Mouse (Mus musculus) A20 (cell line): ENCODE results near the gene Caln1.
A peak's percentile ranks its signal among the peaks of the same experiment; 100 is the strongest.

Experiments
- DNase-seq: peaks from one replicate; pipeline ENCODE4 v3.0.0-alpha.2; 2011; ENCODE audit warnings: low read depth, low spot score

Caln1 gene

DNA sequence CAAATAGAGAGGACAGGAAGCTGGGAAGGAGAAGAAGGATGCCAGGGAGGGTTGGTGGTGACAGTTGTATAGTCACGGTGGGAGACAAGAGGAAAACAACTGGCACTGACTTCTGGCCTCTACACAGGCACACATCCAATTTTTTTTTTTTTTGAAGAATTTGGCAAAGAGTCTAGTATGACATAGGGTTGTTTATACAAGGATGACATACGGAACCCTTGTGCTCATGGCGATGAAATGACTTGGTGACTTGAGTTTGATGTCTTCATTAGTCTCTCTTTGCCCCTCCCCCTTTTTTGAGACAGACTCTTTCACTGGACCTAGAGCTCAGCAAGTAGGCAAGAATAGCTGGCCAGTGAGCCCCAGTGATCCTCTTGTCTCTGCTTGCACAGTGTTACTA lies 322.1 kb downstream of the Caln1 start:
- DNase-seq, result no peak

DNA sequence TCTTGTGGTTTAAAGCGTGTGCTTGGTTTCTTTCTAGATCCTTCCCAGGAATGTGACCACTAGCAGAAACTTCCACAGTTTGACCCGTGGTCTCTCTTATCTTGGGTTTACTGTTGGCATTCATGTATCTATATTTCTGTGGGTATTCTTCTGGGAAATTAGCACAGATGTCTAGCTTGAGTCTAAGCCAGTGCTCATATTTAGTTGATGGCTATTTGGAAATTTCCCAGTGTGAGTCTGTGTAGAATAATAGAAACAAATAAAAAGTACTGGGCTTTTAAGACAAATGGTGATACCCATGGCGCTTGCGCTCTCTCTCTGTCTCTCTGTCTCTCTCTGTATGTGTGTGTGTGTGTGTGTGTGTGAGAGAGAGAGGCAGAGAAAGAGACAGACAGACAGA lies 330.2 kb downstream of the Caln1 start:
- DNase-seq, result no peak

DNA sequence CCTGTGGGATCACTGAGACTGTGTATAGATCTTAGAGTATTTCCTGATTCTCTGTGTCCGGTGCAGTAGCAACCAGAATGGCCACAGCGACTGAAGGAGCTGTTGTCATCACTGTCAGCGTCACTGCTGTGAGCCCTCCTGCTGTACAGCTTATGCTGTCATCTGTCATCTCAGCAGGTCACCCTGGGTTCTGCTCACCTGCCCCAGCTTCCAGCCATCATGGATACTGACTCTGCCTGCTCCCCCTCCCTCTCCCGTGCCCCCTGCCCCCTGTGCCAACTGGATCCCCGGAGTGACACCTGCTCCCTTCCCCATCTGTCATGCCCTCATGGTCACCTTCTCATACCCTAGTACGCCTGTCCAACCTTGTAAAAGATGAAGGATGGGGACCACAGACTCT lies 332.5 kb downstream of the Caln1 start:
- DNase-seq, result no peak

DNA sequence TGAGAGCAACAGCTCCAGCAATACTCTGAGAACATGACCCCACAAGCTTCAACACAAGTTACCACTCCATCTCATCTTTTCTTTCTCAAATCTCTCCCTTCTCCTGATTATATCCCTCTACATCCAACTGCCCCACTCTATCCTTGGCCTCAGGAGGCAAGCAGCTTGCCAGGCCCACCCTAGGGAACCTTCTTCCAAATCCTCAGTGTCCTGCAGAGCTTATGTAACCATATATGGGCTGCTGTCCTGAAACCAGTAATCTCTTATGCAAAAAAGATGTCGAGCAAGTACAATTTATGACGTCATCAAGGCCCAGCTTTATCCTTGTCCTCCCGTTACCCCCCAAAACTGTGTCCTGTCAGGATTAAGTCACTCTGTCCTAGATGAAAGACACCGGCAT lies 333.1 kb downstream of the Caln1 start:
- DNase-seq, result no peak

DNA sequence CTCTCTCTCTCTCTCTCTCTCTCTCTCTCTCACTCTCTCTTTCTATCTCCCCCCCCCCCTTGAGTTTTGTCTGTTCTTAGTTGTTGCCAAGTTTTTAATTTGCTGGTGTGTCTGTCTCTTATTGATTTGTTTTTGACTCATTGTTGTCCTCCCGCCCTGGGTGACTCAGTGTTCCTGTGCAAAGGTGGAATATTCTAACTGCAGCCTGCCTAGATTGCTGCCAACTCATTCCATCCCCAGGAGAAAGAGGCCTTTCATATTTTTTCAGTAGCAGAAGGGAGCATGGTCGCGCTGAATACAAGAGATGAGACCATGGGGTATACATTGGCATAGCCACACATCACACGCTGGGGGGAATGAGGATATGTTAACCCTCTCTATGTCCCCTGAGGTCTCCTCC lies 335.6 kb downstream of the Caln1 start:
- DNase-seq, result no peak

DNA sequence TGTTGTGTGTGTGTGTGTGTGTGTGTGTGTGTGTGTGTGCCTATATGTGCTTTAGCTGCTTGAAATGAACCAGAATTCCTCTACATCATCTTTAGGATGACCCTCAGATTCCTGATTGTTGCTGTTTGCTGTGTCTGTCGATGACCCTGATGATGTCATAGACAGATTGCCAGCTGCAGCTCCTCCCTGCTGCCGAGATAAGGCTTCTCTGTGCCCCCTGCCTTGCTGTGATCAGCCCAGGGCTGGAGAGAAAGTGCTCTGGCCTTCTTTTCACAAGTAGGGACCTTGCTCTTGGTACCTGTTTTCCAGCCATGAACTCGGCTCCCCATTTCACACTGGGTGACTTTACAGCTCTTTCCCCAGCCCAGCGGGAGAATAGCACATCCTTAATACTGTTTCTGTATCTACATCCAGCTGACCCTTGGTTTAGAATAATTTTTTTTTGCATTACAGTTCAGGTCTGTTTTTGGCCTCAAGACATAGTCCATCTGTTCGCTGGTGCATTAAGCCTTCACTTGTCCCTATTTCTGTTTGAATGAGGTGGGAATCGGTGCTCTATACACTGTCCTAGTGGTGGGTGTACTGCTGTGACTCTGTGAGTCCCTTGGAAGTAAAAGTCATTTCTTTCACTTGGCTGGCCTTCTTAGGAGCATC lies 337.1 kb downstream of the Caln1 start:
- no peak for DNase-seq

DNA sequence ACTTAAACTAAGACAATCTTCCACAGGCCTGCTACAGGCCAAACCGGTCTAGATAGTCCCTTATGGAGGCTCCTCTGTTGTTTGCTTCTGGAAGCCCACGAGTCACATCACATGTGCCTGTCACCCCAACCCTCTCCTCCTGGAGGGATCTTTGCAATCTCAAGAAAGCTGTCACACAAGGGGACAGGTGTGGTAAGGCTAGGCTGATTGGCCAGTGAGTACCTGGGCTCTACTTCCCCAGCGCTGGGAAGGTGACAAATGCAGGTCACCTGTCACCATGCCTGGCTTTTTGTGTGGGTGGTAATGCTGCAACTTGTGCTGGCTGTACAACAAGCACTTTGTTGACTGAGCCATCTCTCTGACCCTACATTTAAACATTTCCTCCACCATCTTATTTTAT lies 338.5 kb downstream of the Caln1 start:
- DNase-seq, result no peak

DNA sequence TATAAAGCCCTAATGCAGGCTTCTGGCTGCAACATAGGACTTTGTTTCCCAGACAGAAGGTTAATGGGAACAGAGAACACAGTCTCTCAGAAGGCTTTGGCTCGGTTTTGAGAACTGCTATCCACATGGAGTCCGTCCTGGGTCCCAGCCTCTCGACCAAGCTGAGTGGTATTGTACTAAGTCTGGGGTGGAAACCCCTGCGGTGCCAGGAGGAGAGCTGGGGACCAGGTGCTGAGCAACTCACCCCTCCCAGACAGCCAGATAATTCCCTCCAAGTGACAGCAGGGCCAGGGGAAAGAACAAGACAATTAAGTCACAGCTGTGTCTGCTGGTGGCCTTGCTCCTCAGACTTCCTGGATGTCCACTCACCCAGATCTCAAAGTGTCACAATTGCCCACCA lies 339.4 kb downstream of the Caln1 start:
- no peak for DNase-seq

DNA sequence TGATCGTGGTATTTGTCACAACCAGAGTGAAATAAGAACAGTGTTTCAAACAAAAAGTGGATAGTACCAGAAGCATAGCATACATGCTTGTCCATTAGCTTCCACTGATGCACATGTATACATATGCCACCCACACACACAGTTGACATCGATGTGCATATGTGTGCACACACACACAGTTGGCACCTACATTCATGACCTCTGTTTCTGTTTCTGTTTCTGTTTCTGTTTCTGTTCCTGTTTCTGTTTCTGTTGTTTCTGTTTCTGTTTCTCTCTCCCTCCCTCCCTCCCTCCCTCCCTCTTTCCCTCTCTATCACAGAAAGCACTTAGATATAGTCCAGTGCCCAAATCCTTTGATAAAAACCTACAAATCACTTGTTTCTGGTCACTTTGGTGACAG lies 342.4 kb downstream of the Caln1 start:
- DNase-seq, result no peak

DNA sequence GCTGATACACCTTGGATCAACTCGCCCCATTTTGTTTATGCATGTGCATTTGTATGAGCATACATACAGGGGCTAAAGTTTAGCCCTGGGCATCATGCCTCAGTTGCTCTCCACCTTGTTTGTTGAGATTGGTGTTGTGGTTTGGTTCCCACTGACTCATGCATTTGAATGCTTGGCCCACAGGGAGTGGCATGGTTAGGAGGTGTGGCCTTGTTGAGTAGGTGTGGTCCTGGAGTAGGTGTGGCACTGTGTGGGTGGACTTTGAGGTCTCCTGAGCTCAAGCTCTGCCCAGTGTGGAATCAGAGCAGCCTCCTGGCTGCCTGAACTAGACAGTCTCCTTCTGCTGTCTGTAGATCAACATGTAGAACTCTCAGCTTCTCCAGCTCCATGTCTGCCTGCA lies 343.0 kb downstream of the Caln1 start:
- no peak for DNase-seq

DNA sequence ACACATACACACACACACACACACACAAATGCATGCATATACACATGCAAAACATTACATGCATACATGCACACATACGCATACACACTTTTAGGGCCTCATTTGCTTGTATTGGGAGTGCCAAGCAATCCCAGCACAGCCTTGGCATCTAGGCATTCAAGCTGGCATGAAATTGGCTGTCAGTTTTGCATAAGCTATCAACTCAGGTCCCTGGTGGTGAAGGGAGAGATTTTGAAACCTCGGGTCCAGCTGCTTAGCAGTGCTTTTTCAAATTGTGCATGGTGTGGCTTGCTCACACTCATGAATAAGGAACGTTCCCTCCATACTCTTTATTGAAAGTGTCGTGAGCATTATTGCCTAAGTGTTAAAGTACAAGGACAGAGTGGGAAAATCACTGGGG lies 345.9 kb downstream of the Caln1 start:
- no peak for DNase-seq

DNA sequence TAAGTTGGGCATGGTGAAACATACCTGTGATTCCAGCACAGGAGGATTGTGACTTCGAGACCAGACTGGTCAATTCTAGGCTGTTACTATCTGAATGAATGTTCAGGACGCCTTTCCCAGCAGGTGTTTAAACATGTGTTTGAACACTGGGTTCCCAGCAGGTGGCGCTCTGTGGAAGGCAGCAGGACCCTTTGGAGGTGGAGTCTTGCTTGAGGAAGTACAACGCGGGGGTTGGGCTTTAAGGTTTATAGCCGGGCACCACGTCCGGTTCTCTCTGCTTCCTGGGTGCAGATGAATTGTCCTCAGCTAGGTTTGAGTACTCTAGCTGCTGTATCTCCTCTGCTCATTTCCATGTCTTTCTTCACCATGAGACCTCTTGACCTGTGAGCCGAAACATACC lies 349.1 kb downstream of the Caln1 start:
- DNase-seq, result peak; percentile 12

DNA sequence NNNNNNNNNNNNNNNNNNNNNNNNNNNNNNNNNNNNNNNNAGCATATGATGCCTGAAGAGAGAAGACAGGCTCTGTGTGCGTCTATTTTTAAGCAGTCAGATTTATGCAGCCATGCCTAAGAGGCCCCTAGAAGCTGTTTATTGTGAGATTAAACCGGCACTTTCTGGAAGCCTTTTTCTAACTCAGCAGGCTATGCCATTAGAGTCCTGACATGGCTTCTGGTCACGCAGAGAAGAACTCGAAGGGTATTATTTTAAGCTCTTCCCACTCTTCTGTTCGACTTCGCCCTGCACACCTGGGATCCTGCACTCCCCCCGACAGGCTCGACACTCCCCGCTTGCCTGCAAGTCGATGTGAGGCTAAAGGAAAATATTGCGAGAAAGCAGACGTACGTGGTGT lies 372.9 kb downstream of the Caln1 start:
- DNase-seq, result no peak

DNA sequence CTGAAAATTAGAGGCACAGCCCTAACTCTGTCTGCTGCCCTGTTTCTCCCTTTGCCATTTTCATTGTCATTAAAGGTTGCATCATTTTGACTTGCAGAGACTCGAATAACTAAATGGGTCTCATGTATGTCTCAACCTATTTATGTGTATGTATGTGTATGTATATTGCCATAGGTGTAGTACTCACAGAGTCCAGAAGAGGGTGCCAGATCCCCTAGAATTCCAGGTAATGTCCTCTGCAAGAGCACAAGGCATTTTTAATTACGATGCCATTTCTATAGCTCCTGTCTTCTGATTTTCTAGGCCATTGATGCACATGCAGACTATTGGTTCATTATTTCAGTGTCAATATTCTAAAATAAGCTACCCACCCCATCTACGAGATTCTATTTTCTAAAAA lies 388.3 kb downstream of the Caln1 start:
- peak; percentile 21 for DNase-seq

DNA sequence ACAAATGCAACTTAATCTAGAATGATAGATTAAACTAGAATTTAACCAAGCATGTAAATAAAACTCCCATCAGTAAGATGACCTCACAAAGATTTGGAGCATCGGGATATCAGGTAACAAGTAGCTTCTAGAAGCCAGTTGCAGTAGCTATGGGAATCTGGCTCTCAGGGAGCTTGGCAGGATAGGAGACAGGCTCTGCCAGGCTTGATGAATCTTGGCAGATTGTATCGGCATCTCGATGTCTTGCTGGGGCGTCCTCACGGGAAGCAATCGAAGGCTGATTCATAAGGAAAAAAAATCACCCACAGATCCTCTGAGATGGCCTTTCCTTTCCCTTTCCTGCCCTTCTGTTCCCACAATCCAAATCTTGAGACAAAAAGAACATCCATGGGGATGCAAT lies 396.5 kb downstream of the Caln1 start:
- no peak for DNase-seq

DNA sequence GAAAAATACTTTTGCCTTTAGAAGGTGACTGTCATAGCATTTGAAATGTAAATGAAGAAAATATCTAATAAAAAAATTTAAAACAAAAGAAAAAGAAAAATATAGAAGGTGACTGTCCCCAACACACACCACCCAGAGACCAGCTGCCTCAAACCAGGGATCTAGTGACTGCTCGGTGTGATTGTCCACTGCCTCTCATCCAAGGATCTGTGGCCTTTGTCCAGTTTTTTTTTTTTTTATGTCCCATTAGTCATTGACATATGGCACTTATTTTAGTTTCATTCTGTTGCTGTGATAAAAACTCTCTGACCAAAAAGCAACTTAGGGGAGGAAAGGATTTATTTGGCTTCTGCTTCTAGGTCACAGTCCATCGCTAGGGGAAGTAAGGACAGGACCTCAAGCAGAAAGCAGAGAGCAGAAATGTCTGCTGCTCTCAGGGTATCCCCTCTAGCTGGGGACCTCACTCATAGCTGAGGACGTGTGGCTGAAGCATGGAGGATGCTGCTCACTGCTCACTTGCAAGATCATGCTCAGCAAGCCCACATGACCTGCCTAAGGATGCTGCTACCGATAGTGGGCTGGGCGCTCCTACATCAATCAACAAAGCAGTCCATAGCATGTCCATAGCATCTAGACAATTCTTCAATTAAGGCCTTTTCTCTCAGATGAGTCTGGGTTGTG lies 401.9 kb downstream of the Caln1 start:
- no peak for DNase-seq

DNA sequence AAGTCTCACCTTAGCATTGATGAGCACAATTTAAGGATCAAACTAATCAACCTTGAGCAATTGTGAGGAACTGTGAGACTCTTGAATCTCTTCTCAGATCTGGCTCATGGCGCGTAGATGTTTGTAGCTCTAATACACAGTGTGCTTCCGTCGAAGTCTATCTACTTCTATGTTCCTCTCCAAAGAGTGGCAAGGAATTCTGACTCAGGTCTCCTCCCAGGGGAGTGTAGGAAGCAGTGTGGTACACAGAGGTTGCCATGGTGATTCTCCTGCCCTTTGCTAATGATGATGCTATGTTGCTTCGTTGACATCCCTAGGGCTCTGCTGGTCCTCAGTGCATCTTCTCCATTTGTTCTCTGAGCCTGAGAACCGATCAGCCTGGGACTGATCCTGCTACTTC lies 403.2 kb downstream of the Caln1 start:
- DNase-seq, result no peak

DNA sequence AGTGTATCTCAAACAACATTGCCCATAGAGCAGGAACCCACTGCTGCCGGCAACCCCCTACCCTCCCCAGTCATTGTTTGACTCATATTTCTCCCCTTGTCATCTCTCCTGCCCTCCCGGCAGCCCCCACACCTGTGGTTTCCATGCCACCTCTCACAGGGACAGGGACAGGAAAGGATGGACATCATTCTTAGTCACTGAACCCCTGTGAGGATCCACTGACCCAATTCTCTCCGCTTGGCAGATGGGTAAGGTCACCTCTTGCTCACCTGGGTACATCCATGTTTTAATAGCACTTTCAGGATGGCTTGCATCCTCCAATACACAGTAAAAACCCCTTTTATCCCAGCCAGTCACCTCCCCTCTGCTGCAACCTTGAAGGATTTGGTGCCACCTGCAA lies 405.7 kb downstream of the Caln1 start:
- DNase-seq, result no peak

DNA sequence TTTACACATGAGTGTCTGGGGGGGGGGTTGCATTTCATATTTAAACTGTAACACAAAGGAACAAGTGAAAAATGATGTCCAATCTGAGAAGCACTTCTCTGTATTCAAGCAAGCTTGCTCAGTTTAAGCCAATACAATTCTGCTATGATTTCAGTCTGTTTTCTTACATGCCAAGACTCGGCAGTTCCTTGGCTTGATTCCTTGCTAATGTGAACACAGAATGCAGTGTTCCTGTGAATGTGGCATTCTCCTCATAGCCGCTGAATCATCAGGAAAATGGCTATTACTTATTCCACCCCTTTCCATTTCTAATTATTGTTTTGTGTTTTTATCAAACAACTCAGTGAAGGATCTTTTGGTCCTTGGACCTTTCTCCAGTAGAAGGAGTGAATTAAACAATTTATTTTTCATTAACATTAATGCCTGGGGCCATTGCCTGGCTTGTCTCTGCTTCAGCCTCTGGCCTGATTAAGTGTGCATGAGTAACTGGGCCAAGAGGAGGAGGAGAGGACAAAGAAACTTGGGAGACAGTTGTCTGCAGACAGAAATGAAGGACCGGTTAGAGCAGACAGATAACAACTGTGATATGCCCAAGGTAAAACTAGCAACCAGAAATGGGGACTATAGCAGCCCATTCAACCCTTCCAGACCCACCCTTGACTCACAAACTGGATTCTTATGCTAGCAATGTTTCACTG lies 423.6 kb downstream of the Caln1 start:
- no peak for DNase-seq

DNA sequence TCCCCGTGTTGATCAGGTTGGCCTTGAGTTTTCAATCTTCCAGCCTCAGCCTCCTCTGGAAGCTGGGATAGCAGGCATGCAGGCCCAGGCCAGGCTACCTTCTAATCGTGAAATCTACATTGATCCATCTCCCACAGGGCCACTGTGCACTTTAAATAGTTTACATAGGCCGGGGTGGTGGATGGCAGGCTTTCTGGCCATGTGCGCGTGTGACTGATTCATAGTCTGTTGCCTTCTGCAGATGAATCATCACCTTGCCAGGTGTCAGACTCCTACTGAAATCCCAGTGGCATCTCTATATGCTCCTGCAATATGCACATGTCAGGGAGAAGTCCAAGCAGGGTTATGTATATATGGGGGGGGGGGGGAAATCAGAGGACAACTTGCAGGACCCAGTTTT lies 428.5 kb downstream of the Caln1 start:
- DNase-seq, result no peak

DNA sequence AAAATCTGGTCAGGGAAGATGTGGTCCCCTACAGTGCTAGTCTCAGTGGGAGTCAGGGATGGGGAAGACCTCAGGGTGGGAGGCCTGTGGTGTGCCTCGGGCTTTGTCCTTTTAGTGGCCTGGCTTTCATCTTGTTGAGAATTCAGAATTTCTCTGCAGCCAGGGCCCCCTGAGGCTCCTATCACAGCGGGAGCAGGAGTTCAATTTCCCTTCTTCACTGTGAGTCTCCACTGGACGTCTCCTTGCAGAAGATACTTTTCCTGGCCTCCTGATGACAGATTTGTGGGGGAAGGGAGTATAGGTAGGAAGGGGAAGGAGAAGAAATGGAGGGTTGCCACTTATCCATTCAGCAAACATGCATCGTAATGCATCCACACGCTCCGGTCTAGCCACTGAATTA lies 441.1 kb downstream of the Caln1 start:
- no peak for DNase-seq

DNA sequence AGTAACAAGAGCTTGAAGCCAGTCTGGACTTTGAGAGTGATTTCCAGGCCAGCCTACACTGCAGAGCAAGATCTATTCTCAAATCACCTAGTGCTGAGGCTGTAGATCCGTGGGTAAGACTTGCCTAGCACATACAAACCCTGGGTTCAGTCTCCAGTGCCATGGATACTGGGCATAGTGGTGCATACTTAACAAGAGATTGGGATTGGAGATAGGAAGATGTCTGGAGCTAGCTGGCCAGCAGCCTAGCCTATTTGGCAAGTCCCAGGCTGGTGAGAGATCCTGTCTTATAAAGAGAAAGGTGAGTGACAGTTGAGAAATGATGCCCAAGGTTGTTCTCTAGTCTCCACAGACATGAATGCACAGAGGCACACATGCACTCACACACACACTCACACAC lies 441.6 kb downstream of the Caln1 start:
- no peak for DNase-seq

DNA sequence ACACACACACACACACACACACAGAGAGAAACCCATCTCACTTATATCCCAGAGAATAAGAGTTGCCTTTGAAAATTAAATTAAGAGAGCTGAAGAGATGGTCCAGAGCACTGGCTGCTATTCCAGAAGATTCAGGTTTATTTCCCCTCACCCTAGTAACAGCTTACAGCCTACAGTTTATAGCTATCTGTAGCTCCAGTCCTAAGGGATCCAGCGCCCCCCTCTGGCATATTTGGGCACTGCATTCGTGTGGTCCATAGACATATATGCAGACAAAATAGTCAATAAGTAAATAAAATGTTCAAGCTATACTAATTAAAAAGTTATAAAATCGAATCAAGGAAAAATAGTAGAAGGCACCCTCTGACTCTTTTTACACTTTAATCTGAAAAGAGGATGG lies 442.0 kb downstream of the Caln1 start:
- DNase-seq, result no peak
